Mouse (Mus musculus) liver, adult 2 months (tissue): ENCODE data around the gene Ddx39.

ENCODE experiments used
- CTCF ChIP-seq: fragments of 200-500 bp; IDR thresholded peaks from 2 replicates; pipeline ENCODE4 v1.5.1; 2011; ENCODE audit warnings: low read depth, low read length, control low read depth
- POLR2A ChIP-seq: fragments of 200-500 bp; IDR thresholded peaks from 2 replicates; pipeline ENCODE4 v1.6.1; 2011; ENCODE audit warnings: low read length, control low read depth; ENCODE audit not compliant: insufficient read depth; ENCODE audit errors: extremely low read depth

DNA sequence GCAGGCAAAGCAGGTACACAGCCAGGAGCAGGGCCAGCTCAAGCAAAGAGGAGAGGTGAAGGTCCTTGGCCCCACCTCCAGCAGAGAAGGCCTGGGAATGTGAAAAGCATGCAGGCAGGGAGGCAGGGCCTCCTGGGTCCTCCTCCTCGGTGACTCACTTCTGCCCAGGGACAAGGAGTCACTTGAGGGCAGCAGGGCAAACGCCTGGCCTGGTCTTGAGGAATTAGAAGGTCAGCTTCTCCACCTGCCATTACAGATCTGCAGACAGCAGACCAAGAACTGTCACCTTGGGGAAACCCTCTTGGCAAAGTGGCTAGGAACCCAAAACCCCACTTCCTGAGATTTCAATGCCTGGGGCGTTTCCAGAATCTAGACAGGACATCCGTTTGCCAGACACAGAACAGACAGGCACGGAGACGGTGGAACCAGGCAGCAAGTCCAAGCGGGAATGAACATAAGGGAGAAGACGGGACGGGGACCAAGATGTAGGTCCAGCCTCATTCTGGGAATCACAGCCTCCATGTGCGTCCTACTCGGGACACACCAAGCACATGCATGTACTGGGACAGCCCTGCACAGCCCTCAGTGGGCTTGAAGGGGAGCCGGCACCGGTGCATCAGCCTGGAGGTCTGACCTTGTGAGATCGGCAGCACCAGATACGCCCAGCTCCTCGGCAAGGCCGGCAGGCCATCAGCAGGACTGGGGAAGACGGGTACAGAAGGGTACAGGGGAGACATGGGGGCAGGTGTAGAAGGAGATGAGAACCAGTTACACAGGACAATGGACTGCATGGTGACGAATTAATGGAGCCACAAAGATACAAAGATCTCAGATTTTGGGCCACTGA, 17.4 kb upstream of the Ddx39 start:
- TF ChIP-seq POLR2A: no peak
- TF ChIP-seq CTCF: no peak
